Mouse (Mus musculus): ENCODE measurements around the gene Micu2. TPM values are rescaled to one million over a fixed set of nuclear protein-coding genes. Genes with fewer than 3 reads are reported as not detected.
"Not testable (repeated sequence)": the region's sequence is repeated elsewhere in the genome, so short reads cannot be mapped to it uniquely, and the experiment has no call there.

Micu2 gene
- polyA plus RNA-seq, 1 experiment from 2014 or later: 70.1 TPM

DNA sequence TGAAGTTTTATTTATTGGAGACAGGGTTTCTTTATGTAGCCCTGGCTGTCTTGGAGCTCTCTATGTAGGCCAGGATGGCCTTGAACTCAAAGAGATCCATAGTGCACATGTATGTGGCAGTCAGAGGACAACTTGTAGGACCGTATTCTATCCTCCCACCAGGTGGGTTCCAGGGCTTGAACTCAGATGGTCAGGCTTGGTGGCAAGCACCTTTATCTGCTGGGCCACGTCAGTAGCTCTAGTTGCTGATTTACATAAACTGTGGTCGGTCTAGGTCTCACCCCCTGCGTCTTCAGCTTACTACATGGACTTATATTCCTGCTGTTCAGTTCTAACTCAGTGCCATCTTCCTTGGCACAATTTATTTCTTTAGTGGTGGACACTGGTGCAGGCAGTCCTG, 87.7 kb downstream of the Micu2 start:
- Histone ChIP-seq H3K4me2 (replicated peaks) (no peak overlapping the region), H3K4me1 (no peaks in the 10 kb centered on the region), H3K36me3 (peaks cover 5% of the 10 kb centered on the region), H3K27me3 (no peaks in the 10 kb centered on the region), H3K4me3 (no peak overlapping the region), H3K9ac (replicated peaks) (no peak overlapping the region), H3K27ac (replicated peaks) (no peak overlapping the region), H3K9me3 (no peaks in the 10 kb centered on the region)
- peak; percentile 41; the same call in 1 of the 2 replicates for ATAC-seq (ENCODE audit: low FRiP score, low read depth)
- WGBS: 73% methylated on average over 4 of the region's 4 CpGs

DNA sequence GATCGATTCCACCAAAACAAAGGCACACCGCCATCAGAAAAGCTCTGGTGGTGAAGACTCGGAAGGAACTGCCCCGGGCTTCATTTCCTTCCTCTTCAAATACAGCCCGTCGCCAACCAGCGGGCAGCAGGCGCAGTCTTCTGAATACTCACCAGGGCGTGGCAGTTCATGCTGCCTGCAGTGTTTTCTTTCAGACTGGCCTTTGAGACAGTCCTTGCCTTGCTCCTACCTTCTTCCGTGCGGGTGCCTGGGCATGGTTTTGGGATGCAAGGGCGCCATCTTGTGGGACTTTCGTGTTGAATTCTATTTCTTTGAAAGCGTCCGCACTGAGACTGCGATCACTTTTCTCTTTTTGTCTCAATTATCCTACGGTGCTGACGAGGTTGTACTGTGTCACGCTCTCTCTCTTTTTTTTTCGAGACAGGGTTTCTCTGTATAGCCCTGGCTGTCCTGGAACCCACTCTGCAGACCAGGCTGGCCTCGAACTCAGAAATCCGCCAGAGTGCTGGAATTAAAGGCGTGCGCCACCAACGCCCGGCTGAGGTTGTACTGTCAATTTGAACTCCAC, 88.5 kb downstream of the Micu2 start:
- Histone ChIP-seq H3K4me1 (no peaks in the 10 kb centered on the region), H3K9me3 (no peaks in the 10 kb centered on the region), H3K36me3 (peaks cover 4% of the 10 kb centered on the region), H3K4me2 (replicated peaks) (peak overlapping the region; percentile 52), H3K9ac (replicated peaks) (peak overlapping the region; percentile 44), H3K27me3 (no peaks in the 10 kb centered on the region), H3K27ac (replicated peaks) (no peak overlapping the region), H3K4me3 (peak overlapping the region; percentile 31)
- ATAC-seq (ENCODE audit: low FRiP score, low read depth): peak; percentile 90
- 20% methylated on average over 26 of the region's 26 CpGs for WGBS

DNA sequence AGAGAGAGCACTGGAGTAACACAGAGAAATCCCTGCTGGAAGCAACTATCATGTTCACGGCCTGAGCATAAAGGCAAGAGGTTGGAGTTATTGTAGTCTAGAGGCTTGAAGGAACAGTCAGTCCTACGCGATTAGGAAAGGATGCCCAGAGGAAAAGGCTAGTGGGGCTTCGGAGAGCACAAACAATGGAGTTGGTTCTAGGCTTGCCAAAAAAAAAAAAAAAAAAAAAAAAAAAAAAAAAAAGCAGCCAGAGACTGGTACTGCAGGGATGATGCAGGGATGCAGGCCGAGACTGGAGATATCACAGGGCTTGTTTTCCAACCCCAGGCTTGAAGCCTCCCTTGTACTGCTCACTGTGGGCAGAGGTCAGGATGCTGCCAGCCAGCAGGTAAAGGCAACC, 89.8 kb downstream of the Micu2 start:
- Histone ChIP-seq H3K36me3 (no peaks in the 10 kb centered on the region), H3K27me3 (no peaks in the 10 kb centered on the region)
- 81% methylated on average over 5 of the region's 5 CpGs for WGBS

DNA sequence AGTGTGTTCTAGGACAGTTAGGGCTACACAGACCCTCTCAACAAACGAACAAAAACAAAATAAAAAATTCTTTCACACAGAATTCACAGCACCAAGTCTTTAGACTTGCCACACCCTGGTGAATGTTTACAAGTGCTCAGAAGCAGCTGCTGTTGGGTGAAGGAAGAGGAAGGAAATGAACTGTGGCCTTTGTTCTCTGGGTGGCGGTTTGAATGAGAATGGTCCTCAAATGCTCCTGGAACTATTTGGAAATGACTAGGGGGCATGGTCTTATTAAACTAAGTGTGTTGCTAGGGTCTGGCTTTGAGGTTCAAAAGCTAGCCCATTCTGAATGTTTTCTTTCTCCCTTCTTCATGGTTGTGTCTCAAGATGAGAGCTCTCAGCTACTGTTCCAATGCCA, 90.6 kb downstream of the Micu2 start:
- ATAC-seq (ENCODE audit: low FRiP score, low read depth): no peak
- no peaks in the 10 kb centered on the region for H3K27me3 ChIP-seq
- H3K36me3 ChIP-seq: no peaks in the 10 kb centered on the region
- WGBS: 80% methylated on average over 2 of the region's 2 CpGs
- H3K4me3 ChIP-seq: no peak overlapping the region
- H3K9ac ChIP-seq (replicated peaks): no peak overlapping the region
- no peak overlapping the region for H3K4me2 ChIP-seq (replicated peaks)
- no peak overlapping the region for H3K27ac ChIP-seq (replicated peaks)
- H3K9me3 ChIP-seq: no peaks in the 10 kb centered on the region
- H3K4me1 ChIP-seq: no peaks in the 10 kb centered on the region

More for the DNA sequence above, 89.8 kb downstream of the Micu2 start:
- Histone ChIP-seq H3K9ac (replicated peaks) (no peak overlapping the region), H3K4me3 (no peak overlapping the region), H3K9me3 (no peaks in the 10 kb centered on the region), H3K4me2 (replicated peaks) (no peak overlapping the region), H3K4me1 (no peaks in the 10 kb centered on the region), H3K27ac (replicated peaks) (no peak overlapping the region)
- no peak for ATAC-seq (ENCODE audit: low FRiP score, low read depth)

DNA sequence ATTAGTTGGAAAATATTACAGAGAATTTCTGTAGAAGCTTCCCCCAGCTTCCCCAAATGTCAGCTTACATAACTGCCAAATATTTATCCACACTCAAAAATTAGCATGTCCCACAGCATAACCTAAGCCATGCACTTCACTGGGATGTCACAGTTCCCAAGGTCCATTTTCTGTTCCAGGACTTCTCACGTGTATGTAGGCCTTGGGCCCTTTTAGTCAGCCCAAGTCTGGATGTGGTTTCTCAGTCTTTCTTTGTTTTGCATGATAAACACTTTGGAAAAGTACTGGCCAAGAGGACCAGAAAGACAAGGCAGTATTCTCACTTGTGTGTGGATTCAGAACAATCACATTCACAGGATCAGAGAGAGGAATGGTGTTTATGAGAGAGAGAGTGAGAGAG, 97.1 kb downstream of the Micu2 start:
- H3K27me3 ChIP-seq: no peaks in the 10 kb centered on the region
- no peaks in the 10 kb centered on the region for H3K36me3 ChIP-seq
- H3K4me3 ChIP-seq: no peak overlapping the region
- ATAC-seq (ENCODE audit: low FRiP score, low read depth): no peak
- no peak overlapping the region for H3K27ac ChIP-seq (replicated peaks)
- H3K4me1 ChIP-seq: no peaks in the 10 kb centered on the region
- no peak overlapping the region for H3K9ac ChIP-seq (replicated peaks)
- no peaks in the 10 kb centered on the region for H3K9me3 ChIP-seq
- no peak overlapping the region for H3K4me2 ChIP-seq (replicated peaks)
- 85% methylated on average over 1 of the region's 1 CpGs for WGBS

DNA sequence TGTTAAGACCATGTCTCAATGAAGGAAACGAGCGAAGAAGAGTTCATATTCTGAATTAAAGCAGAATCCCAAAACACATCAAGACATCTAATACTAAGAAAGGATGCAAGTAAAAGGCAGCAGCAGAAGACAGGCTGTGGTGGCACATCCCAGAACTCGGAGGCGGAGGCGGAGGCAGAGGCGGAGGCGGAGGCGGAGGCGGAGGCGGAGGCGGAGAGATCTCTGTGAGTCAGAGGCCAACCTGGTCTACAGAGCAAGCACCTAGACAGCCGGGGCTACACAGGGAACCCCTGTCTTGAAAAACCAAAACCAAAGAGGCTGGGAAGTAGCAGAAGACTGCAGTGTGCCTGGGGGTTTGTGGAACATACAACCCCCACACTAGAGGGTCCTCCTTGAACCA, 102.2 kb downstream of the Micu2 start:
- 97% methylated on average over 12 of the region's 12 CpGs for WGBS
- Histone ChIP-seq H3K9ac (replicated peaks) (no peak overlapping the region), H3K4me2 (replicated peaks) (no peak overlapping the region), H3K4me3 (no peak overlapping the region), H3K27me3 (no peaks in the 10 kb centered on the region), H3K9me3 (no peaks in the 10 kb centered on the region), H3K4me1 (no peaks in the 10 kb centered on the region), H3K27ac (replicated peaks) (no peak overlapping the region), H3K36me3 (no peaks in the 10 kb centered on the region)
- ATAC-seq (ENCODE audit: low FRiP score, low read depth): no peak

DNA sequence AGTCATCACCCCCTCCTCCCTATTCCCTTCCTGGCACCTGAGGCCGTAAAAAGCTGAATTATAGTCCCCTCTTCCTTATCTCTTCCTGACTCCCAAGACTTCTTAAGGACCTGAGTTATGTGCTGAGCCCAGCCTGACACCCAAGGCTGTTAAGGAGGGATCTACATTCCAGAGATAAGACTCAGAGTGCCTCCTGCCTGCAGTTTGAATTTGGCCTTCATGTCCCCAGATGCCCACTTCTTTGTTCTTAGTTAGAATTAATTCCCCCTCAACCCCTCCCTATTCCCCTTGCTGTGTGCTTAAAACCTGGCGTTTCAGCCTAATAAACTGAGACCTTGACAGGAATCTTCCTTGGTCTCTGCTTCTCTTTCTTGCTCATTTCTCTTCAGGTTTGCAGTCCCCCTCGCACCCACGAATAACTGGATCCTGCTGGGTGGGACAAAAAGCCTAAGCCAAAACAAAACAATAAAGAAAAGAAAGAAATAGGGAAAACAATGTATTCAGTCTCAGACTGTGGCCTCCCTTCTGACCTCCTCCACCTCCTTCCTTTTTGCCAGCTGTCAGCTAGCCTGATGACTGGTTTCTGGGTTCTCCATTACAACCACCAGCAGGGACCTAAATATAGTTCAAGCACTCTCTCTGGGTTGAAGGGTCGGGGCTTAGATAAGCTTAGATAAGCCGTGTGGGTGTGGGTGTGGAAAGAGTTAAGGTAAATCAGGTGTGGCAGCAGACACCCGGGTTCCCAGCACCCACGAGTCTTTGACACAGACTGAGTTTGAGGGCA, 102.8 kb downstream of the Micu2 start:
- H3K4me1 ChIP-seq; H3K9me3 ChIP-seq; H3K36me3 ChIP-seq; H3K27me3 ChIP-seq; H3K4me2 ChIP-seq (replicated peaks); H3K27ac ChIP-seq (replicated peaks); ATAC-seq (ENCODE audit: low FRiP score, low read depth); H3K4me3 ChIP-seq; H3K9ac ChIP-seq (replicated peaks): not testable (repeated sequence)
- WGBS: 67% methylated on average over 8 of the region's 8 CpGs

DNA sequence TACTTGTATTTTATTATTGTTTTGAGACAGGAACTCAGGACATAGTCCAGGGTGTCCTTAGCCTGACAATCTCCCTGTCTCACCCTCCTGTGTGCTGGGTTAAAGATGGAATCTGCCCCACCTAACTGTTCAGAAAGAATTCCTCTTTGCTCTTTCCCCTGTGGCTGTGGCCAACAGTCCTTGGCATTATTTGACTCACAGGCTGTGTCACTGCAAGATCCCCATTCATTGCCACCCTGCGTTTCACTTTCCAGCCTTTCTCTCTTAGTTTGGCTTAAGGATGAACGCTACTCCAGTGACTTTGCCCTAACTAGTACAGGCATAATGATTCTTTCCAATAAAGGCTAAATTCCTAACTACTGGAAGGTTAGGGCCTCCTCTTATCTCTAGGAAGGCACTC, 104.7 kb downstream of the Micu2 start:
- no peaks in the 10 kb centered on the region for H3K27me3 ChIP-seq
- no peak for ATAC-seq (ENCODE audit: low FRiP score, low read depth)
- no peaks in the 10 kb centered on the region for H3K4me1 ChIP-seq
- WGBS: 86% methylated on average over 2 of the region's 2 CpGs
- H3K36me3 ChIP-seq: no peaks in the 10 kb centered on the region
- no peak overlapping the region for H3K4me3 ChIP-seq
- H3K9me3 ChIP-seq: no peaks in the 10 kb centered on the region
- no peak overlapping the region for H3K4me2 ChIP-seq (replicated peaks)
- no peak overlapping the region for H3K9ac ChIP-seq (replicated peaks)
- H3K27ac ChIP-seq (replicated peaks): no peak overlapping the region

DNA sequence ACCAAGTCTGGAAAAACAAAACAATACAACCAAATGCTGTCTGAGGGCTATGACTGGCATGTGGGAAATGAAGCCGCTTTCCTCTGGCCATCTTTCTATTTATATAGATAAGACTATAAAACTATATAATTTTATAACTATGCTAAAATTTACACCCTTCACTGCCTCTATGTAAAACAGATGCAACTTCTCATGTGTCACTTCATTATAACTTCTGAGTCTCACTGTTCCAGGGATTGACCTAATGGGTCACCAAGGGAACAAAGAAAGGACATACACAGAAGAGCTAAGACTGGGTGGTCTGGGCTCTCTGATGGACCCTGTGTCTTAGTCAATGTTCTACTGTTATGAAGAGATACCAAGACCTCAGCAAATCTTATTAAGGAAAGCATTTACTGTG, 106.1 kb downstream of the Micu2 start:
- H3K36me3 ChIP-seq: no peaks in the 10 kb centered on the region
- H3K4me2 ChIP-seq (replicated peaks): no peak overlapping the region
- H3K9me3 ChIP-seq: no peaks in the 10 kb centered on the region
- ATAC-seq (ENCODE audit: low FRiP score, low read depth): no peak
- no peak overlapping the region for H3K27ac ChIP-seq (replicated peaks)
- H3K9ac ChIP-seq (replicated peaks): no peak overlapping the region
- H3K27me3 ChIP-seq: no peaks in the 10 kb centered on the region
- 100% methylated on average over 1 of the region's 1 CpGs for WGBS
- H3K4me3 ChIP-seq: no peak overlapping the region
- peaks cover 8% of the 10 kb centered on the region; the same call in 1 of the 2 replicates for H3K4me1 ChIP-seq

DNA sequence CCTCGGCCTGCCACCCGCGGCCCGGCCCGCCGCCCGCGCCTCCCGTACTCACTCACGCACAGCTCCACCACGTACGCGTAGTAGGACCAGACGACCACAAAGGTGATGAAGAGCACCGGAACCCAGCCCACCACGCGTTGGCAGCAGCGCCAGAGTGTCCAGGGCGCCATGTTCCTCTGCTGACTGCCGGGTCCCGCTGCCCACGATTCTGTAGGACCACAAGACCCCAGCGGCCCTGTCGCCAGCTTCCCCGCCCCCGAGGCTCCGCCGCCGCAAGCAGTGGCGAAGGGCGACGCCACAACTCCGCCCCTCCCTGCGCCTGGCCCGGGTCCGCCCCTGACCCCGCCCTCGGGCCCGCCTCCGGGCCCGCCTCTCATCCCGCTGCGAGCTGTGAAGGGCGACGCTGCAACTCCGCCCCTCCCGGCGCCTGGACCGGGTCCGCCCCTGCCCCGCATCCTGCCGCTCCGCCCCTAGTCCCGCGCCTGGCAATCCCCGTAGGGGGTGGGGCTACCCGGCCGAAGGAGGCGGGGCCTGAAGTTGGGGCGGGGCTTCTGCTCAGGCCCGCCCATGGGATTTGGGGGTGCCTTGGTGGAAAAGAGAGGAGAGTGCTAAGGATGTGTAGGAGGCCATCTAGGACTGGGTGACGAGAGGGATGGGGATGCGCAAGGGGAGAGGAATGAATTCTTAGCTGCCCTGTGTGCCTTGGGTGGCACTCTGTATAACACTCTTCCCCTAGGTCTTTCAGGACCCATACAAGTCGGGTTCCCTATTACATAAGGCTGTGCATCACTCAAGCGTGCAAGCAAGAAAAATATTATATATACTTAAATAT, 108.8 kb downstream of the Micu2 start, which contains the start of gene Zdhhc20:
Zdhhc20 (minus strand) TSS at position 266 of the 832 bp plus-strand sequence.
- H3K4me3 ChIP-seq: peak within 1 kb of the TSS; percentile 98
- H3K4me2 ChIP-seq (replicated peaks): peak within 1 kb of the TSS; percentile 59
- ATAC-seq (ENCODE audit: low FRiP score, low read depth): peak; percentile 95
- WGBS: 4% methylated on average over 63 of the region's 65 CpGs
- H3K9me3 ChIP-seq: no peaks in the 10 kb centered on the region
- H3K27me3 ChIP-seq: no peaks in the 10 kb centered on the region
- no peaks in the 10 kb centered on the region for H3K36me3 ChIP-seq
- H3K27ac ChIP-seq (replicated peaks): peak within 1 kb of the TSS; percentile 85
- H3K4me1 ChIP-seq: peaks cover 11% of the 10 kb centered on the region; the same call in 1 of the 2 replicates
- H3K9ac ChIP-seq (replicated peaks): peak within 1 kb of the TSS; percentile 93

DNA sequence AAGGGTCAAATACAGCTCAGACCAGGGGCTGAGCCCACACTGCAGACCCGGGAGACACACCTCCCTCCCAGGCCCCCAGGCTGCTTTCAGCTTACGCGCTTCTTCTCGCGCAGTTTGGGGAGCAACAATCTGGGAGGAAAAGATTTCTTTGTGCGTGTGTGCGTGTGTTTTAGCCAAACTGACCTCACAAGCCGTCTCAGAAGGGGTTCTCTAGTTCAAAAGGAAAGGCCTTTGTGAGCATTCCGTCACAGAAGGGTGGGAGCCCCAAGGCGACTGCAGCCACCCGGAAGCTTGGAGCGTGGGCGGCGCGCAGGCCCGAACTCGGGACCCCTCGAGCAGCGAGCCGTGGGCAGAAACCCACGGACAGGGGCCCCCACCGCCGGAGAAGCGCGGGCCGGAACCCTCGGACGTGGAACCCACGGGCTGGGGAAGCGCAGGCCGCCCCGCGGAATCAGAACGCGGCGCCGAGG, 109.5 kb downstream of the Micu2 start:
- Histone ChIP-seq H3K27ac (replicated peaks) (peak overlapping the region; percentile 85), H3K4me3 (peak overlapping the region; percentile 98), H3K4me2 (replicated peaks) (peak overlapping the region; percentile 59), H3K27me3 (no peaks in the 10 kb centered on the region), H3K9me3 (no peaks in the 10 kb centered on the region), H3K36me3 (no peaks in the 10 kb centered on the region), H3K9ac (replicated peaks) (peak overlapping the region; percentile 93), H3K4me1 (peaks cover 11% of the 10 kb centered on the region; the same call in 1 of the 2 replicates)
- under 1% methylated on average over 34 of the region's 37 CpGs for WGBS
- ATAC-seq (ENCODE audit: low FRiP score, low read depth): peak; percentile 0; the same call in 1 of the 2 replicates

DNA sequence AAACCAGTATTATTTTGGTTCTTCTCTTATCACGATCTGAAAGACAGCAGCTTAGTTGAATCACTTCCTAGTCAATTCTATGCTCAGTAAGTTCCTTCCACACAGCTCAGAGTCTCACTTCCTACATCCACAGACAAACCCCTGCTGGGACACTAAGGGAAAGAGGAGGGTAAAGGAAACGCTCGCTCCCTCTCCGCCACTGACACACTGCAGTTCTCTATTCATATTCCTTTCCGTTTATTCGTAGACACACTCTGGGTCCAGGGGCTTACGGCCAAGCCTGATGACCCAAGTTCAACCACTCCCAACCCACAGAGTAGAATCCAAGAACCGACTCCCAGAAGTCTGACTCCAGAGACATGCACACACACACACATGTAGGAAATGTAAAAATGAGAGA, 111.9 kb downstream of the Micu2 start:
- 77% methylated on average over 8 of the region's 8 CpGs for WGBS
- Histone ChIP-seq H3K4me3 (no peak overlapping the region), H3K27me3 (no peaks in the 10 kb centered on the region), H3K4me1 (peaks cover 14% of the 10 kb centered on the region; the same call in 1 of the 2 replicates), H3K9me3 (no peaks in the 10 kb centered on the region), H3K9ac (replicated peaks) (no peak overlapping the region), H3K4me2 (replicated peaks) (no peak overlapping the region), H3K27ac (replicated peaks) (no peak overlapping the region), H3K36me3 (no peaks in the 10 kb centered on the region)
- no peak for ATAC-seq (ENCODE audit: low FRiP score, low read depth)

Measured in midbrain, embryonic 12.5 days (tissue).